Mouse (Mus musculus) midbrain, embryonic 12.5 days (tissue): ENCODE results near the gene Kmt5b. TPM values are rescaled to one million over a fixed set of nuclear protein-coding genes. Genes with fewer than 3 reads are reported as not detected.
A peak's percentile ranks its signal among the peaks of the same experiment; 100 is the strongest.

Experiments
- ATAC-seq: fragments of 200-750 bp; cut with Nextera tagmentation; 2 replicates; pipeline ENCODE4 v1.8.0; 2017; ENCODE audit warnings: low read depth, moderate TSS enrichment, moderate library complexity; ENCODE audit not compliant: low FRiP score
- H3K27ac ChIP-seq: fragments of 300-500 bp; sonication (generic); replicated peaks from 2 replicates; pipeline ENCODE4 v1.5.1; 2016; ENCODE audit warnings: mild to moderate bottlenecking
- H3K27me3 ChIP-seq: fragments of 300-500 bp; sonication (generic); 2 replicates; pipeline ENCODE4 v1.6.1; 2016; ENCODE audit warnings: mild to moderate bottlenecking
- H3K36me3 ChIP-seq: fragments of 300-500 bp; sonication (generic); 2 replicates; pipeline ENCODE4 v1.6.1; 2016
- H3K4me1 ChIP-seq: fragments of 300-500 bp; sonication (generic); 2 replicates; pipeline ENCODE4 v1.6.1; 2016
- H3K4me2 ChIP-seq: fragments of 300-500 bp; sonication (generic); replicated peaks from 2 replicates; pipeline ENCODE4 v1.6.1; 2016; ENCODE audit warnings: mild to moderate bottlenecking, moderate library complexity
- H3K4me3 ChIP-seq: fragments of 300-500 bp; sonication (generic); 2 replicates; pipeline ENCODE4 v1.5.1; 2016; ENCODE audit warnings: mild to moderate bottlenecking
- H3K9ac ChIP-seq: fragments of 300-500 bp; sonication (generic); replicated peaks from 2 replicates; pipeline ENCODE4 v1.6.1; 2016; ENCODE audit warnings: mild to moderate bottlenecking, moderate library complexity
- H3K9me3 ChIP-seq: fragments of 300-500 bp; sonication (generic); 2 replicates; pipeline ENCODE4 v1.6.1; 2016; ENCODE audit warnings: mild to moderate bottlenecking
- WGBS: fragments of 180-500 bp; shearing (Covaris S2); methylation state at CpG from one replicate; pipeline ENCODE4 v1.1.7; 2016; 5-methylcytosine and 5-hydroxymethylcytosine counted together
- polyA plus RNA-seq: library from polyadenylated mRNA; unstranded; fragments of >200 nt; fragmentation: Nextera tagmentation; extraction: Ambion mirVana; gene quantifications from 2 replicates; pipeline ENCODE4 v1.2.1, GENCODE M21; 2016

Kmt5b gene
- polyA plus RNA-seq, 1 experiment from 2014 or later, result 61.3 TPM

GRCm38 (mm10) chr19:3743362-3743761 is 23.9 kb upstream of the Kmt5b start:
- Histone ChIP-seq H3K36me3 (no peaks in the 10 kb centered on the region), H3K4me2 (peak overlapping the region; percentile 72), H3K4me1 (peaks cover 12% of the 10 kb centered on the region), H3K4me3 (0 out of 2 replicates have a peak overlapping the region, but pooled peaks have one; percentile 51), H3K9me3 (0 out of 2 replicates have a peak, but pooled peaks cover 2% of the 10 kb centered on the region), H3K9ac (no peak overlapping the region; the same call in 1 of the 2 replicates), H3K27ac (no peak overlapping the region), H3K27me3 (no peaks in the 10 kb centered on the region)
- no peak for ATAC-seq
- 82% methylated on average over 7 of the region's 7 CpGs for WGBS

DNA sequence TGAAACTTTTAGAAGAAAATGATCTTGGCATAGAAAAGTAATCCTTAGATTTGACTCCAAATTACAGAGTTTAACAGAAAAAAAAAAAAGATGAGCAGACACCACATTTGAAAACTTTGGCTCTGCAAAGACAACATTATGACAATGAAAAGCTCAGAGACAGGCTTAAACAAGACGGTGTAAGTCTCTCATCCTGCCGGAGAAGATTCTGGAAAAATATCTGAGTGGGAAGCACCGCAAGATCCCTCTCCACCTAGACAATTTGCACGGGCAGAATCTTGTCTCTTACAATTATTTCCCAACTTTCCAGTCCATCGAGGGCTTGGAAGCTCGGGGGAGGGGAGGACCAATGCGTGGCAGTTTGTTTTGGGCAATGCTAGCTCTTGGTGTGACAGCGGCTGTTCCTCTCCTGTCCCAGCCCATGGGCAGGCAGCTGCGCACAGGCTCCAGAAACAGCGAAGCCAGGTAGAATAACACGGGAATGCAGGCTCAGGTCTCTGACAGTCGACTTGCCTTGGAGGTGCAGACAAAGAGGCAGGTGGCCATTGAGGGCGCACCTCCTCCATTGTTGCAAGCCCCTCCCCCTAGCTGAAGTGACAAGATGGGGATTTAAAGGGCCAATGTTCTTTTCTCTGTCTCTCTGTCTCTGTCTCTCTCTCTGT is 23.2 kb upstream of the Kmt5b start:
- Histone ChIP-seq H3K36me3 (no peaks in the 10 kb centered on the region), H3K27ac (peak overlapping the region; percentile 90), H3K4me2 (peak overlapping the region; percentile 72), H3K9ac (peak overlapping the region; percentile 82), H3K9me3 (0 out of 2 replicates have a peak, but pooled peaks cover 4% of the 10 kb centered on the region), H3K4me1 (peaks cover 12% of the 10 kb centered on the region), H3K27me3 (no peaks in the 10 kb centered on the region), H3K4me3 (peak overlapping the region; percentile 51)
- ATAC-seq, result peak; percentile 74
- 5% methylated on average over 13 of the region's 13 CpGs for WGBS

GRCm38 (mm10) chr19:3752621-3753239 is 14.5 kb upstream of the Kmt5b start:
- Histone ChIP-seq H3K4me3 (no peak overlapping the region), H3K9me3 (0 out of 2 replicates have a peak, but pooled peaks cover 4% of the 10 kb centered on the region), H3K36me3 (no peaks in the 10 kb centered on the region), H3K9ac (no peak overlapping the region), H3K27me3 (peaks cover 5% of the 10 kb centered on the region; the same call in 1 of the 2 replicates), H3K27ac (no peak overlapping the region), H3K4me1 (no peaks in the 10 kb centered on the region), H3K4me2 (no peak overlapping the region)
- no peak for ATAC-seq
- WGBS, result 63% methylated on average over 8 of the region's 8 CpGs

DNA sequence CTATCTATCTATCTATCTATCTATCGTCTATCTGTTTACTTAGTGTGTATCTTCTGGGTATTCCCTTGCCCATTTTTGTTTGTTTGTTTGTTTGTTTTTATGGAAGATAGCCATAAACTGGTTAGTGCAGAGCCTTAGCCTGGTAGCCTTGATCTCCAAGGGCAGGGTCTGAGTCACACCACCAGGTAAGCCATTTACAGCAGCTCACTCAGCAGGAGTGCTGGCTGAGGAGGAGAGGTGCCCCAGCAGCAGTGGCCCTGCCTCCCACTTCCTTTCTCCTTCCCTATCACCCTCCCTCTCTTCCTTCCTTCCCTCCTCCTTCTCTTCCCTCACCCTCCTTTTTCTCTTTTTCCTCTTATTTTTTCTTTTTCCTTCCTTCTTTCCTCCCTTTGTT is 14.0 kb upstream of the Kmt5b start:
- Histone ChIP-seq H3K27me3 (peaks cover 5% of the 10 kb centered on the region; the same call in 1 of the 2 replicates), H3K9ac (no peak overlapping the region), H3K27ac (no peak overlapping the region), H3K9me3 (0 out of 2 replicates have a peak, but pooled peaks cover 3% of the 10 kb centered on the region), H3K4me3 (no peak overlapping the region), H3K4me1 (no peaks in the 10 kb centered on the region), H3K4me2 (no peak overlapping the region), H3K36me3 (no peaks in the 10 kb centered on the region)
- WGBS, result 92% methylated on average over 1 of the region's 1 CpGs
- no peak for ATAC-seq

DNA sequence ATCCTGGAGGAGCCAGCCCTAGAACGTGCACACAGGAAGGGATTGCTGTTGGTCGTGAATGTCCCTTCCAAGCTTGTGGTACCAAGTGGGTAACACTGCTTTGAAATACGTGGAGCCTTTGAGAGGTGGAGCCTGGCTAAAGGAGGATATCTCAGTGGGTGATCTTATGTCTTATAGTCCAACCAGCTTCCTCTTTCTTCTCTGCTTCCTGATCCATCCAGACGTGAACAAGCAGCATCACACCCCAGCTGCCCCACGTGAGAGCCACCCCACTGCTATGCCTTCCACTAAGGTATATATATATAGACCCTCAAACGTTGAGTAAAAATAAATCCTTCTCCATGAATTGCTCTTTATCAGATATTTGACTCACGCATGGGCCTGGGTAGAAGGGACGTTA is 13.5 kb upstream of the Kmt5b start:
- Histone ChIP-seq H3K4me1 (no peaks in the 10 kb centered on the region), H3K27me3 (peaks cover 5% of the 10 kb centered on the region; the same call in 1 of the 2 replicates), H3K9me3 (no peaks in the 10 kb centered on the region), H3K4me3 (no peak overlapping the region), H3K27ac (no peak overlapping the region), H3K9ac (no peak overlapping the region), H3K36me3 (no peaks in the 10 kb centered on the region), H3K4me2 (no peak overlapping the region)
- WGBS, result 62% methylated on average over 8 of the region's 8 CpGs
- no peak for ATAC-seq

DNA sequence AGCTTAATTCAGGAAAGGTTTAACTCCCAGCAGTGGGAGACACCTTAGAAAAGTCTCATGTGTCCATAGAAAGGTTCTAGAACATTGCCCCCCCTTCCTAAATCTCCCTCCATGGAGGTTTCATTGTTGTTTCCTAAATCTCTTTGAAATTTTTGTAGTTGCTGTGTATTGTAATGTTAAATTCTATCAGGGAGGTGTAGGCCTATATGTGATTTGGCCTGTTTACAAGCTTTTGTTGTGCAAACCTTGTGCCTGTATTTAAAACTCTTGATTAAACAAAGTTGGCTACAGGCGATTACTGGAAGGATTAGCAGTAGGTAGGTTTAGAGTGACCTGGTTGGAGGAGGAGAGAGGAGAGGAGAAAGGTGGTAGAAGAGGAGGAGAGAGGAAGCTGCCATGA is 9.4 kb upstream of the Kmt5b start:
- Histone ChIP-seq H3K4me3 (no peak overlapping the region), H3K4me2 (no peak overlapping the region), H3K36me3 (no peaks in the 10 kb centered on the region), H3K4me1 (no peaks in the 10 kb centered on the region), H3K27me3 (peaks cover 5% of the 10 kb centered on the region; the same call in 1 of the 2 replicates), H3K9ac (no peak overlapping the region), H3K9me3 (no peaks in the 10 kb centered on the region), H3K27ac (no peak overlapping the region)
- 67% methylated on average over 1 of the region's 1 CpGs for WGBS
- ATAC-seq, result no peak

DNA sequence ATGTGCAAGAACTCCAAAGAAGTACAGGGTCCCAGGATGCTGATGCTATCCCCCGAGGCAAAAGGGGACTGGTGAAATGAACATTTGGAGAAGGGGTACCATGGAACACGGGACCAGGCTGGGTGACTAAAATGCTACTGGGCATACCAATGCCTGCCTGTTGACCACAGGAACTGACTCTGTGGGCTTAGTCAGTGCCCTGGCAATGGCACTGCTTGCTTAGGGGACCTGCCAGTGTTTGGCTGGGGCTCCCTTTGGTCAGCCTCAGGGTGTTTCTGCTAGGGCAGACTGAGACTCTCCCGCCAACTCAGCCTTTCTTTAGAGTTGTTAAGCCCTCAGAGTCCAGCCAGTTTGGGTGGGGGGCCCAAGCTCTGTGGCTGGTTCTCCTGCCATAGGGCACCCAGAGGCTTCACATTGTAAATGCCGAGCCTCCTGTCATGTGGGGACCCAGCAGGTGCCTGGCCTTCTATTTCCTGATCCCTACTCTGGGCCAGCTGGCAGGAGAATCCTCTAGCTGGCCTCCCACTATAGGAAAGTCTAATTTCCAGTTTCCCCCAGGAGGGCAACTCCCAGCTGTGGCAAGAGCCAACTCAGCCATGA is 1.9 kb upstream of the Kmt5b start:
- 83% methylated on average over 4 of the region's 4 CpGs for WGBS
- Histone ChIP-seq H3K27me3 (no peaks in the 10 kb centered on the region), H3K27ac (no peak overlapping the region), H3K4me3 (no peak overlapping the region), H3K9me3 (no peaks in the 10 kb centered on the region), H3K36me3 (no peaks in the 10 kb centered on the region), H3K9ac (no peak overlapping the region), H3K4me1 (peaks cover 22% of the 10 kb centered on the region), H3K4me2 (no peak overlapping the region)
- no peak for ATAC-seq

GRCm38 (mm10) chr19:3766378-3766777 is 843 bp upstream of the Kmt5b start:
- no peak overlapping the region for H3K27ac ChIP-seq
- WGBS, result 92% methylated on average over 5 of the region's 5 CpGs
- no peak for ATAC-seq
- peak overlapping the region; percentile 86 for H3K4me2 ChIP-seq
- no peaks in the 10 kb centered on the region for H3K36me3 ChIP-seq
- H3K9ac ChIP-seq, result peak overlapping the region; percentile 99; the same call in 1 of the 2 replicates
- peaks cover 25% of the 10 kb centered on the region for H3K4me1 ChIP-seq
- no peaks in the 10 kb centered on the region for H3K9me3 ChIP-seq
- no peaks in the 10 kb centered on the region for H3K27me3 ChIP-seq
- H3K4me3 ChIP-seq, result peak overlapping the region; percentile 81

DNA sequence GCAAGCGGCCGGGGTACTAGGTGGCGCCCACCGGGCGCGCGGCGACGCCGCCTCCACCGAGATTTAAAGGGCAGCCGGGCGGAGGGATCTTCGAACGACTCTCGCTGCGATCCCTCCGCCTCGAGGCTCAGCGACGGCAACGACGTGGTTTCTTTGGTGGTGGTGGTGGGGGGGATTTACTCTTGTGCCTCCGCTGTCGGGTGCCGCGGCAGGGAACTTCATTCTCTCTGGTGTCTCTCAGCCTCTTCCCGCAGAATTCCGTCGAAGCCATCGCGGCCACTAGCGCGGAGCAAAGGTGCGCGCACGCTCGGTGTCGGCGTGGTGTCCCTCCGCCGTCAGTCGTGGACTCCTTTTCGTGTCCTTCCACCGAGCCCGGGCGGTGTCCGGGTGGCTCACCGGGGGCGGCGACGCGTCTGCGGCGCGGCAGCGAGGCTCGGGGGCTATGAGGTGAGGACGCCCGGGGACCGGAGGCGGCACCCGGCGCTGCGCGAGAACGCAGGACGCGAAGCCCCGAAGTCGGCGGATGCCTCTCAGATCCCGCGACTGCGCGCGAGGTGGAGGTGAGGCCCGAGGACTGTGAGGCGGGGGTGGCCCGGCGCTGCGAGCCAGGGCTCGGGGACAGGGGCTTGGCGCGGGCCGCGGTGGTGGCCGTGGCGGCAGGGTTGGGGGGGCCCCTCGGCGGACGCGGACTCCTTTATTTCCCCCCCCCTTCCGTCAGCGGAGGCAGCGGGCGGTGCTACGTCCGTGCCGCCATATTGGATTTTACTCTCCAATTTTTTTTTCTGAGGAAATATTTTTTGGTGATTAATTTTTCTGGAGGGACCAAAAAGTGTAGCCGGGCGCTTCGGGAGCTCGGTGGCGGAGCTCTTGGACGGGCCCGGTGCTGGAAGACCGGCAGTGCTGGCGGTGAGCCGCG is 818 bp downstream of the Kmt5b start:
- Histone ChIP-seq H3K4me3 (peak overlapping the region; percentile 81), H3K4me2 (peak overlapping the region; percentile 86), H3K36me3 (0 out of 2 replicates have a peak, but pooled peaks cover under 1% of the 10 kb centered on the region), H3K9ac (peak overlapping the region; percentile 99), H3K27ac (peak overlapping the region; percentile 100), H3K9me3 (no peaks in the 10 kb centered on the region), H3K4me1 (peaks cover 25% of the 10 kb centered on the region), H3K27me3 (no peaks in the 10 kb centered on the region)
- peak; percentile 74 for ATAC-seq
- WGBS, result under 1% methylated on average over 102 of the region's 111 CpGs

GRCm38 (mm10) chr19:3768697-3769383 is 1.6 kb downstream of the Kmt5b start:
- Histone ChIP-seq H3K4me1 (peaks cover 25% of the 10 kb centered on the region), H3K27ac (peak overlapping the region; percentile 100), H3K4me3 (peak overlapping the region; percentile 81), H3K9ac (peak overlapping the region; percentile 99), H3K36me3 (0 out of 2 replicates have a peak, but pooled peaks cover 8% of the 10 kb centered on the region), H3K27me3 (no peaks in the 10 kb centered on the region), H3K4me2 (peak overlapping the region; percentile 86), H3K9me3 (no peaks in the 10 kb centered on the region)
- ATAC-seq, result peak; percentile 90
- 2% methylated on average over 44 of the region's 60 CpGs for WGBS

GRCm38 (mm10) chr19:3769533-3769932 is 2.3 kb downstream of the Kmt5b start:
- Histone ChIP-seq H3K4me1 (peaks cover 25% of the 10 kb centered on the region), H3K27ac (no peak overlapping the region), H3K27me3 (no peaks in the 10 kb centered on the region), H3K9ac (no peak overlapping the region; the same call in 1 of the 2 replicates), H3K4me2 (peak overlapping the region; percentile 86), H3K9me3 (no peaks in the 10 kb centered on the region), H3K4me3 (peak overlapping the region; percentile 81), H3K36me3 (0 out of 2 replicates have a peak, but pooled peaks cover 8% of the 10 kb centered on the region)
- WGBS, result 83% methylated on average over 6 of the region's 6 CpGs
- ATAC-seq, result no peak
